Mouse (Mus musculus) C2C12 (cell line): ENCODE measurements around the gene Stim1.

Experiments used
- CTCF ChIP-seq: IDR thresholded peaks from one replicate; pipeline ENCODE4 v1.5.1; 2011; ENCODE audit not compliant: control insufficient read depth, insufficient read depth, insufficient read length
- MAX ChIP-seq: IDR thresholded peaks from one replicate; pipeline ENCODE4 v1.6.1; 2011; ENCODE audit warnings: mild to moderate bottlenecking, control low read depth
- MYOD1 ChIP-seq: IDR thresholded peaks from one replicate; pipeline ENCODE4 v1.6.1; 2011; ENCODE audit warnings: low read depth; ENCODE audit not compliant: control insufficient read depth, insufficient read length

GRCm38 (mm10) chr7:102486105-102486504, 218.5 kb downstream of the Stim1 start:
- no peak for TF ChIP-seq MYOD1
- TF ChIP-seq MAX = no peak
- no peak for TF ChIP-seq CTCF
